Mouse (Mus musculus) left cerebral cortex, postnatal 36 days (tissue): ENCODE data around the gene Elmo3. TPM values are rescaled to one million over a fixed set of nuclear protein-coding genes. Genes with fewer than 3 reads are reported as not detected.

Source experiments
- DNase-seq, 2 experiments: peaks; one replicate each; pipeline ENCODE4 v3.0.0; 2021 to 2022; ENCODE audit warnings: low spot score in 2 of 2, mixed read lengths in 1 of 2
- intact Hi-C: fragments of 180-260 bp; cut with DNase I; formaldehyde crosslinking; loops from one replicate; pipeline ENCODE4 v1.15.1; 2025
- total RNA-seq, 2 experiments: library from RNA; stranded (reverse); gene quantifications; 2 replicates each; pipeline ENCODE4 v1.2.3; 2021

The Elmo3 gene
- total RNA-seq, 2 experiments from 2014 or later = 1.0 to 1.7 TPM

DNA sequence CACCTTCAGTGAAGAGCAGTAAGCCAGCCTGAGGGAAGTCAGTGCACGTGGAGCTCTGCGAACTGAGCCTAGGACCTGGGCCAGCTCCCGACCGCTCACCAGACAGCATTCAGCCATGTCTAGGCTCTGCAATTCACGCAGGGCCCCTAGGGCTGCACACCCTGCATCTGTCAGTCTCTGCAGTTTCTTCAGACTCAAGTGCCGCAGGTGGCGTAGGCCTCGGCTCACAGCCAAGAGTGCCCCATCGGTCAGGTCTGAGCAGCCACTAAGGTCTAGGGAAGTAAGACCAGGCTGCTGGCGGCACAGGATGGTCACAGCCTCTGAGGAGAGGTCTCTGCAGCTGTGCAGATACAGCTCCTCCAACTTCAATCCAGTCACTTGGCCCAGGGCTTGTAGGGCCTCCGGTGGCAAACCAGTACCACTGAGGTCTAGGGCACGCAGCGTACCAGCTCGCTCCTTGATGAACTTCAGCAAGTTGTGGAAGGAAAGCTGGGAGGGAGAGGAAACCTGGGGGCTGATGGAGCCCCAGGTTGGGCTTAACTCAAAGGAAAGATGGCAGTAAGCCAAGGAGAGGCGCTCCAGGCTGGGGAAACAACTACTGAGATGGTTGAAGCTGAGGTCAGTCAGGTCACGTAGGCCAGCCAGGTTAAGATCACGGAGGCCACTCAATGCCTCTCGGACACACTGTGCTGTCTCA lies 9.8 kb downstream of the Elmo3 start:
- no peak for DNase-seq
- intact Hi-C loops = no loop called here

DNA sequence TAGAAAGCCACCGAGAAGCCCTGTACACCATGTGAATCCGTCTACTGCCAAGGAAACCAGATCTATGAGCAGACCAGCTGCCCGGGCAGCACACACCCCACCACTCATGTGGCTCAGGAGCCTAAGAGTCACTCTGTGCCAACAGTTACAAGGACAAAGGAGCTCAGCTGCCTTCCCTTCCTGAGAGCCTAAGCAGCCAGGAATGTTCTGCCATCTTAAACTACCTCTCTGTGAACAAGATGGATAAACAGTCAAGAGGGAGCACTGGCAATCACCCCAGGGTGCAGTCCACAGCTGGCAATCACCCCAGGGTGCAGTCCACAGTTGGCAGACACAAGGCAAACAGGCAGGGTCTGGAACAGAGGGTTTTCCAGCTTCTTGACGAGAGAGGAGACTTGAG lies 12.5 kb downstream of the Elmo3 start:
- no peak for DNase-seq
- intact Hi-C loops = no loop called here

- intact Hi-C loops = no loop called here
- no peak for DNase-seq
Observed at GRCm38 (mm10) chr8:105318662-105319190, 13.3 kb downstream of the Elmo3 start.

DNA sequence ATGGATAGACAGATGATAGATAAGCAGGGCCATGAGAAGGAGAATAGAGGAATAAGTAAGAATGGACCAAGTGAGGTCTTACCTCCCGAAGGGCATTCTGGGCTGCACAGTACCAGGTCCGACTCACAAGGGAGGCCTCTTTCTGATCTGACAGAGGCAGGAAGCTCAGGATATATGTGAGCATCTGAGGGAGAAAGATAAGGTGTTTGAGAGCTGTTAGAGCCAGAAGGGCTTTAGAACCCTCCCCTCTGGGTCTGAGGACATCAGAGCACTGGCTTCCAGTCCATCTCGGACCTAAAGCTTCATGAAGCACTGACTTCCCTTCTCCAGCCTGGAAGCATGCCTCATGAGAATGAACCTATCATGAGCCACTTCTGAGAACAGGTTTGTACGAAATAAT lies 17.8 kb downstream of the Elmo3 start:
- no peak for DNase-seq
- intact Hi-C loops = no loop called here

- intact Hi-C loops = no loop called here
- DNase-seq = no peak
Observed at GRCm38 (mm10) chr8:105325641-105326093, 20.3 kb downstream of the Elmo3 start.

GRCm38 (mm10) chr8:105326141-105326672 lies 20.8 kb downstream of the Elmo3 start, which contains the start of the genes Lrrc29 and Tmem208:
Gene Lrrc29 (minus strand): TSS chr8:105326278.
Gene Tmem208 (plus strand): TSS chr8:105326354.
- peak; percentile 95 to 96 for DNase-seq
- intact Hi-C loops = no loop called here

GRCm38 (mm10) chr8:105326968-105327367 lies 21.6 kb downstream of the Elmo3 start:
- DNase-seq = no peak

GRCm38 (mm10) chr8:105330325-105330724 lies 24.9 kb downstream of the Elmo3 start:
- intact Hi-C loops = no loop called here
- DNase-seq = no peak

More at GRCm38 (mm10) chr8:105326968-105327367, 21.6 kb downstream of the Elmo3 start:
- intact Hi-C loops = no loop called here

- no peak for DNase-seq
Observed at GRCm38 (mm10) chr8:105331469-105331868, 26.1 kb downstream of the Elmo3 start.

GRCm38 (mm10) chr8:105331931-105332330 lies 26.5 kb downstream of the Elmo3 start:
- intact Hi-C loops = no loop called here
- no peak for DNase-seq

More at GRCm38 (mm10) chr8:105331469-105331868, 26.1 kb downstream of the Elmo3 start:
- intact Hi-C loops = no loop called here

- DNase-seq = no peak
- intact Hi-C loops = no loop called here
Observed at GRCm38 (mm10) chr8:105332523-105332922, 27.1 kb downstream of the Elmo3 start.

DNA sequence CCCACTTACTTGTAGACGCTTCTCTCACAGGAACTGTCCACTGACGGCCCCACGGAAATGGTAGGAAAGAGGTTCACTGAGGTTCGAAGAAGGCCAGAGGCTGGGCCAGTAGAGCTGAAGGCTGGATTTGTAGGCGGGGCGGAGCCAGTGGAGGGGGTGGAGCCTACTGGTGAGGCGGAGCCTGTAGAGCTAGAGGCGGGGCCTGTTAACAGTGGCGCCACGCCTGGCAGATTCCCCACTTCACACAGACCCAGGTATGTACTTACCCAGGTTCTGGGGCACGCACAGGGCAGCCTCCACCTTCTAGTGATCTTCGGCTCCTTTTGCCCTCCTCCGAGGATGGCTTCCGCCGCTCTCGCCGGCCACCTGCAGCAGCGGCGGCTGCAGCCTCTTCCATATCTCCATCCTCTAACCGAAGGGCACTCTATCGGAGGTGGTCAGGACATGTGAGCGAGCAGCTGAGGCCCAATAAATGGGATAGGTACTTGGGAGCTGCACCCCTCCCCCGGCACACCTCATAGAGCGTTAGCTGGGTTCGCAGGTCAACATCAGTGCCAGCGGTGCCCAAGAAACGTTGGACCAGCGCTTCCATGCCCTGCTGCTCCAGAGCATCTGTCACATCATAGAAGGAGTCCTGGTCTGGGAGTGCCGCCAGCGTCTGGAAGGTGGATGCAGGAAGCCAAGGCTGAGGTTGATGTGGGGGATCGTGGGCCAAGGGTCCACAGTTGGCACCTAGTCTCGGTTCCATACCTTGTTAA lies 31.2 kb downstream of the Elmo3 start:
- intact Hi-C loops = no loop called here

GRCm38 (mm10) chr8:105338992-105339391 lies 33.6 kb downstream of the Elmo3 start:
- no peak for DNase-seq
- intact Hi-C loops = no loop called here

More for the DNA sequence above, 31.2 kb downstream of the Elmo3 start:
- DNase-seq = no peak

DNA sequence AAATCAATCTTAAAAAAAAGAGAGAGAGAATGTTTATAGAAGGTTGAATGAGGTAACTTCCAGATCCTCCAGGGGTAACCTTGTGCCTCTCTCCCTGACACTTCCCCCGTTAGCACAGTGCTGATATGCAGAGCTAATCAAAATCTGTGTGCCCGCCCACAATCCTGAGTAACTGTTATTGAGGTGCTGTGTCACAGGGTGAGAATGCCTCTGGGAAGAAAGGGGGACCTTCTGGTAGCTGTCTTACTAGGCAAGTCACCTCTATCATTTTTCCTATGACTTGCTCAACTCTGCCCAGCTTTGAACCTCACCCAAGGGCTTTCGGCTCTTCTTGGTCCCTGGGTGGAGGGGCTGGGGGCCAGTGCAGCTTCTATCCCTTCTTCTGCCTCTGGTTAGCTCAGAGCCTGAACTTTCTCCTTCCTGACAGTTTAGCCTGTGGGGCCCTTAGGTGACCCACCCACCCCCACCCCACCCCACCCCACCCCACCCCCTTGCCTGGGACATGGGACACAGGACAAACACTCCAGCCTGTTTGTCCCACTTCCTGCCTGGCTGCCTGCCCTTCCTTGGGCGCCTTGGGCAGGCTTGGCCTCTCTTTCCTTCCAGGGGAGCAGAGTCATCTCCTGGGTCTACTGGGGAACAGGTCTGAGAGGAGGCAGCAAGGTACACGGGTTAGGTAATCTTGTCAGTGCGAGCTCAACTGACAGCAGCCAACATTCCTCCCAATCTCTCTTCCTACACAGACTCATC lies 34.7 kb downstream of the Elmo3 start:
- no peak for DNase-seq
- intact Hi-C loops = no loop called here

- intact Hi-C loops = no loop called here
- DNase-seq = no peak
Observed at GRCm38 (mm10) chr8:105341399-105341798, 36.0 kb downstream of the Elmo3 start.

DNA sequence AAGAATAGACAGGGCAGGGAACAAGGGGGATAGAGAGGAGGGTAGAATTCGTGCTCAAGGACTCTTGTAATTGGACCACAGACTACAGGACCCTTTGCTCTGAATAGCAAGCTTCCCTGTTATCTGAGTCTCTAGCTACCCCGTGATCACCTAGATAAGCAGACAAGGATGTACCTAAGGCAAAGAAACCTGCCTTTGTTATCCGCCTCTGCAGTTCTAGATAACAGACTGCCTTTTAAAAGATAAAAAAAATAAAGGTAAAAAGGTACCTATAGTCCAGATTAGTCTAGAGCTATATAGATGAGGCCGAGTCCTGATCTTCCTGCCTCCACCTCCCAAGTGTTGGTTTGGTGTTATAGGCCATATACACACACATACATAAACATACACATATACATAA lies 37.4 kb downstream of the Elmo3 start:
- no peak for DNase-seq
- intact Hi-C loops = no loop called here

DNA sequence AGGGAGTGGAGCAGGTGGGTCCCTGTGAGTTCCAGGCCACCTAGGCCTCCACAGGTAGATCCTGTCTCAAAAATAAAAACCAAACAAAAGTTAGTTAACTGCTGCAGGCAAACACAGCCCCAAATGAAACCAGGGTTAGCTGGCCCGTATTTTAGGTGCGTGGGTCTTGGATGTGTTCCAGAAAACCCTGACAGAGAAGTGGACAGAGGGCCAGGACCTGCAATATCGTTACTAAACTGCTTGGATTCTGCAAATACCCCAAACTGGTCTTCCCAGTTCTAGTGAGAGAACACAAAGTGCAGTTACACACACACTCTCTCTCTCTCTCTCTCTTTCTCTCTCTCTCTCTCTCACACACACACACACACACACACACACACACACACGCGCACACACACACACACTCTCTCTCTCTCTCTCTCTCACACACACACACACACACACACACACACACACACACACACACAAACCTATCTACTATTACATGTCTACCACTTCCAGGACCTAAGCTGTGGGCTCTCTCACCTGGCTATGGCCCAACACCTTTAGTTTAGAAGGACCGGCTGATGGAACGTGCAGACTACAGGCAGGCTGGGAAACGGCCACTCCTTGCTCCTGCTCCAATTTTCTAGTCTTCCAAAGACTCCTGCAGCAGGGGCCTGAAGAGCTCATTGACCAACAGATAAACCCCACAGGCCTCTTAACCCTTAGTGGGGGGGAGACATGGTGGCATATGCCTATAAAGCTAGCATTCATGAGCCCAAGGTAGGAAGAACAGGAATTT lies 38.6 kb downstream of the Elmo3 start:
- DNase-seq = no peak
- intact Hi-C loops = no loop called here

- intact Hi-C loops = no loop called here
- no peak for DNase-seq
Observed at GRCm38 (mm10) chr8:105345061-105345975, 39.9 kb downstream of the Elmo3 start.
